Mouse (Mus musculus) lung, adult 2 months (tissue): ENCODE data around the gene Dhx9.

Source experiments
- CTCF ChIP-seq: fragments of 200-500 bp; IDR thresholded peaks from 2 replicates; pipeline ENCODE4 v1.5.1; 2011; ENCODE audit warnings: mild to moderate bottlenecking, low read length, control low read depth; ENCODE audit not compliant: insufficient read depth
- POLR2A ChIP-seq: fragments of 200-500 bp; IDR thresholded peaks from 2 replicates; pipeline ENCODE4 v1.6.1; 2011; ENCODE audit warnings: low read depth, mild to moderate bottlenecking, control low read depth, low read length, borderline replicate concordance; ENCODE audit errors: extremely low read depth

DNA sequence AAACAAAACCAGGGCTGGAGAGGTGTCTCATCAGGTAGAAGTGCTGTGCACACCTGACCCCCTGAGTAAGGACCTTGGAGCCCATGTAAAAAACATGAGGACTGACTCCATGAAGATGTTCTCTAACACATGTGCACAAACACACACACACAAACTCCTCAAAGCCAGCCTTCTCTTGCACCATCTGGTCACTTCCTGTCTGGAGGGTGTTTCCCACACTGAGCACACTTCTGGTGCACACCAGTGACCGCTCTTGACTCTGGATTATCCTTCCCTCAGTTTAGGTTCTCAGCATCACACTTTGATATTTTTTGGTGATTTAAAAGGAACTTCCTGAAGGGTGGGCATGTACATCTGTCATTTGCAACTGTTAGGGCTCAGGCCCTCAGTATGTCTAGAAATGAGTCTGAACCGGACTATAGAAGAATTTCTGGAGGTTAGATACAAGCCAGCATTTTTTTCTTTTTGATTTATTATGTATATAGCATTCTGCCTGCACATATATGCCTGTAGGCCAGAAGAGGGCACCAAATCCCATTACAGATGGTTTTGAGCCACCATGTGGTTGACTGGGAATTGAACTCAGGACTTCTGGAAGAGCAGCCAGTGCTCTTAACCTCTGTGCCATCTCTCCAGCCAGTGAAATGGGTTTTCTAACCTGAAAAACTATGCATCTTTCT is 23.0 kb upstream of the Dhx9 start:
- TF ChIP-seq CTCF (no peak), POLR2A (no peak)
